Mouse (Mus musculus): ENCODE results near the gene Mapk10. TPM values are rescaled to one million over a fixed set of nuclear protein-coding genes. Genes with fewer than 3 reads are reported as not detected.
"Not testable (repeated sequence)": the region's sequence is repeated elsewhere in the genome, so short reads cannot be mapped to it uniquely, and the experiment has no call there.

Gene Mapk10
- total and polyA plus RNA-seq, 3 experiments, result 0.27 TPM; not detected in 2

- ATAC-seq (ENCODE audit: extremely low read depth, insufficient number of reproducible peaks, low FRiP score, poor library complexity, severe bottlenecking), result no peak
- no peaks in the 10 kb centered on the region for H3K4me1 ChIP-seq (ENCODE audit: insufficient read depth, low read depth, low read length)
- H3K9me3 ChIP-seq (replicated peaks), result peaks cover 38% of the 10 kb centered on the region
- no peaks in the 10 kb centered on the region for H3K27me3 ChIP-seq (ENCODE audit: insufficient read depth, low read length)
- DNase-seq (ENCODE audit: low spot score), result no peak
- no peaks in the 10 kb centered on the region for H3K36me3 ChIP-seq (replicated peaks)
- H3K4me3 ChIP-seq (ENCODE audit: low read depth, low read length), result no peak overlapping the region
- TF ChIP-seq GATA2 (IDR thresholded peaks at IDR 0.05; ENCODE audit: borderline replicate concordance, low read depth, low read length) (no peak), GATA1 (IDR thresholded peaks at IDR 0.05; ENCODE audit: borderline replicate concordance, low read length) (no peak), TAL1 (conservative IDR thresholded peaks at IDR 0.05; ENCODE audit: low read depth, low read length) (no peak), POLR2AphosphoS5 (IDR thresholded peaks at IDR 0.05; ENCODE audit: insufficient replicate concordance, low read depth, low read length) (no peak), CTCF (IDR thresholded peaks at IDR 0.05; ENCODE audit: low read depth, low read length) (no peak)
Measured at GRCm38 (mm10) chr5:102875628-102876027, 335.5 kb downstream of the Mapk10 start.

GRCm38 (mm10) chr5:102874605-102875298 lies 336.4 kb downstream of the Mapk10 start:
- ATAC-seq (ENCODE audit: extremely low read depth, insufficient number of reproducible peaks, low FRiP score, poor library complexity, severe bottlenecking) (no peak), DNase-seq (ENCODE audit: low spot score) (no peak)
- no peaks in the 10 kb centered on the region for H3K4me1 ChIP-seq (ENCODE audit: insufficient read depth, low read depth, low read length)
- H3K9me3 ChIP-seq (replicated peaks), result peaks cover 45% of the 10 kb centered on the region
- H3K4me3 ChIP-seq (ENCODE audit: low read depth, low read length), result no peak overlapping the region
- H3K36me3 ChIP-seq (replicated peaks), result no peaks in the 10 kb centered on the region
- TF ChIP-seq GATA1 (IDR thresholded peaks at IDR 0.05; ENCODE audit: borderline replicate concordance, low read length), result no peak
- no peak for TF ChIP-seq POLR2AphosphoS5 (IDR thresholded peaks at IDR 0.05; ENCODE audit: insufficient replicate concordance, low read depth, low read length)
- TF ChIP-seq TAL1 (conservative IDR thresholded peaks at IDR 0.05; ENCODE audit: low read depth, low read length), result no peak
- no peak for TF ChIP-seq CTCF (IDR thresholded peaks at IDR 0.05; ENCODE audit: low read depth, low read length)
- no peak for TF ChIP-seq GATA2 (IDR thresholded peaks at IDR 0.05; ENCODE audit: borderline replicate concordance, low read depth, low read length)
- no peaks in the 10 kb centered on the region for H3K27me3 ChIP-seq (ENCODE audit: insufficient read depth, low read length)

DNA sequence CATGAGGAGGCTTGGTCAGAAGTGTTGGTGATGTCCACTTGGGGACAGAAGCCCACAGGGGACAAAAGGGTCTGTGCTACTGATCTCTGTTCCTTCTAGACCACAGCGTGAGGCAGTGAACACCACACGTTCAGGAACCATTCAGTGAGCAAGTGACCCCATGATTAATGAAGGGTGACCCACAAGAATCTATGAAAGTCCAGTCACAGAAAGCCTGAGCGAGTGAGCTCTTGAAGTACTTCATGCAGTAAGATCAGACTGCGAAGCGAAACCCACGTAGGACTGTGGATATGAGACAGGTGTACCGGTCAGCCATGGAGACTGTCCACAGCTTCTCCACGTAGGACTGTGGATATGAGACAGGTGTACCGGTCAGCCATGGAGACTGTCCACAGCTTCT lies 338.1 kb downstream of the Mapk10 start:
- H3K4me1 ChIP-seq (ENCODE audit: insufficient read depth, low read depth, low read length); H3K4me3 ChIP-seq (ENCODE audit: low read depth, low read length); DNase-seq (ENCODE audit: low spot score); H3K27me3 ChIP-seq (ENCODE audit: insufficient read depth, low read length); H3K36me3 ChIP-seq (replicated peaks); ATAC-seq (ENCODE audit: extremely low read depth, insufficient number of reproducible peaks, low FRiP score, poor library complexity, severe bottlenecking): not testable (repeated sequence)
- H3K9me3 ChIP-seq (replicated peaks), result peaks cover 57% of the 10 kb centered on the region

- TF ChIP-seq GATA2 (IDR thresholded peaks at IDR 0.05; ENCODE audit: borderline replicate concordance, low read depth, low read length) (no peak), TAL1 (conservative IDR thresholded peaks at IDR 0.05; ENCODE audit: low read depth, low read length) (no peak), POLR2AphosphoS5 (IDR thresholded peaks at IDR 0.05; ENCODE audit: insufficient replicate concordance, low read depth, low read length) (no peak), CTCF (IDR thresholded peaks at IDR 0.05; ENCODE audit: low read depth, low read length) (no peak), GATA1 (IDR thresholded peaks at IDR 0.05; ENCODE audit: borderline replicate concordance, low read length) (no peak)
- no peaks in the 10 kb centered on the region for H3K36me3 ChIP-seq (replicated peaks)
- H3K27me3 ChIP-seq (ENCODE audit: insufficient read depth, low read length), result no peaks in the 10 kb centered on the region
- no peaks in the 10 kb centered on the region for H3K4me1 ChIP-seq (ENCODE audit: insufficient read depth, low read depth, low read length)
- no peak overlapping the region for H3K4me3 ChIP-seq (ENCODE audit: low read depth, low read length)
- DNase-seq (ENCODE audit: low spot score), result no peak
- H3K9me3 ChIP-seq (replicated peaks), result peaks cover 38% of the 10 kb centered on the region
- ATAC-seq (ENCODE audit: extremely low read depth, insufficient number of reproducible peaks, low FRiP score, poor library complexity, severe bottlenecking), result no peak
Measured at GRCm38 (mm10) chr5:102868196-102868595, 342.9 kb downstream of the Mapk10 start.

- no peaks in the 10 kb centered on the region for H3K4me1 ChIP-seq (ENCODE audit: insufficient read depth, low read depth, low read length)
- no peaks in the 10 kb centered on the region for H3K27me3 ChIP-seq (ENCODE audit: insufficient read depth, low read length)
- no peak for ATAC-seq (ENCODE audit: extremely low read depth, insufficient number of reproducible peaks, low FRiP score, poor library complexity, severe bottlenecking)
- H3K4me3 ChIP-seq (ENCODE audit: low read depth, low read length), result no peak overlapping the region
- no peak for DNase-seq (ENCODE audit: low spot score)
- H3K9me3 ChIP-seq (replicated peaks), result peaks cover 26% of the 10 kb centered on the region
- TF ChIP-seq CTCF (IDR thresholded peaks at IDR 0.05; ENCODE audit: low read depth, low read length), result no peak
- TF ChIP-seq GATA1 (IDR thresholded peaks at IDR 0.05; ENCODE audit: borderline replicate concordance, low read length), result no peak
- TF ChIP-seq POLR2AphosphoS5 (IDR thresholded peaks at IDR 0.05; ENCODE audit: insufficient replicate concordance, low read depth, low read length), result no peak
- H3K36me3 ChIP-seq (replicated peaks), result no peaks in the 10 kb centered on the region
Measured at GRCm38 (mm10) chr5:102859749-102860148, 351.4 kb downstream of the Mapk10 start.

DNA sequence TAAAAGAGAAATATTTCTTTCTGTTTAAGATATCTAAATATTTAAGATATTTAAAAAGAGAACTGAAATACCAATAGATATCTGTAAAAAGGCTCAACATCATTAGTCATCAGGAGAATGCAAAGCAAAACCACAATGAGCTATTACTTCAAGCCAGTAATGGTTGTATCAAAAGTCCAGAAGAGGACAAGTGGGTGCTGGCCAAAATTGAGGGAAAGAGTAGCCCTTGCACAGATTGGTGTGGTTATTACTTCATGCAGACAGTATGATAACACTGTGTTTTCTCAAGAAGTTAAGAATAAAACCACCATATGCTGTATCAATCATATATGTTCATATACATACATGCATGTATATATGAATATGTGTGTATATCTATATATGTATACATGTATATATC lies 353.1 kb downstream of the Mapk10 start:
- no peak for TF ChIP-seq CTCF (IDR thresholded peaks at IDR 0.05; ENCODE audit: low read depth, low read length)
- no peak for TF ChIP-seq GATA1 (IDR thresholded peaks at IDR 0.05; ENCODE audit: borderline replicate concordance, low read length)
- Histone ChIP-seq H3K36me3 (replicated peaks) (no peaks in the 10 kb centered on the region), H3K4me1 (ENCODE audit: insufficient read depth, low read depth, low read length) (no peaks in the 10 kb centered on the region), H3K9me3 (replicated peaks) (peaks cover 33% of the 10 kb centered on the region), H3K4me3 (ENCODE audit: low read depth, low read length) (no peak overlapping the region), H3K27me3 (ENCODE audit: insufficient read depth, low read length) (no peaks in the 10 kb centered on the region)
- DNase-seq (ENCODE audit: low spot score) (no peak), ATAC-seq (ENCODE audit: extremely low read depth, insufficient number of reproducible peaks, low FRiP score, poor library complexity, severe bottlenecking) (no peak)

Other genes with a start within 250 kb of the Mapk10 start
- not detected in 2 replicates for gene Ptpn13, start 213.9 kb upstream of the Mapk10 start, total RNA-seq (2014; fragmentation: Nextera tagmentation)
- under 0.01 and 0.27 TPM in 2 replicates for gene Ptpn13, start 213.9 kb upstream of the Mapk10 start, total RNA-seq (2017)
- gene Ptpn13, start 213.9 kb upstream of the Mapk10 start, polyA plus RNA-seq (2012), result not detected in 2 replicates

Data from G1E (cell line).